Mouse (Mus musculus) embryonic fibroblast, embryonic 13.5 days (primary cell): Measurements from ENCODE around the gene Iqcf4.

ENCODE experiments used
- CTCF ChIP-seq: IDR thresholded peaks from 2 replicates; pipeline ENCODE4 v1.5.1; 2011; ENCODE audit warnings: mild to moderate bottlenecking, control low read depth, low read length, moderate library complexity, borderline replicate concordance; ENCODE audit not compliant: insufficient read depth
- POLR2A ChIP-seq: IDR thresholded peaks from 2 replicates; pipeline ENCODE4 v1.6.1; 2011; ENCODE audit warnings: low read depth, mild to moderate bottlenecking, control low read depth, low read length, moderate library complexity

DNA sequence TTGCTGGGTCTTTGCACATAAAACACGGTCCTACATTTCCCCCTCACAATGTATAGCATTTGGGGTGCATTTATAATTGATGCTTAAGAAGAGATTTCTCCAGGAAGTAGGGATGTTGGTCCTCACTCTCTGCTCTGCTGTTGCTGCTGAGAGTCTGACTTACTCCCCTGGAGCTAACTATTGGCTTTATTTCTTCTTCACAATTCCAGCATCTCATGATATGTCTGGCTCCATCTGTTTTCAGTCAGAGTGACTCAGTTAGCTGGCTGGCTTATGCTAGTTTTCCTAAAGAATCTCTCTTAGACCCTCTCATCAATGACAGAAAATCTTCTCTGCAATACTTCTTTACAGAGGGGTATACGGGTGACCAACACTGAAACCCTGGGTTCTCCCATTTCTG, 5.3 kb upstream of the Iqcf4 start:
- no peak for TF ChIP-seq CTCF
- no peak for TF ChIP-seq POLR2A
